In the genomic region with DNA sequence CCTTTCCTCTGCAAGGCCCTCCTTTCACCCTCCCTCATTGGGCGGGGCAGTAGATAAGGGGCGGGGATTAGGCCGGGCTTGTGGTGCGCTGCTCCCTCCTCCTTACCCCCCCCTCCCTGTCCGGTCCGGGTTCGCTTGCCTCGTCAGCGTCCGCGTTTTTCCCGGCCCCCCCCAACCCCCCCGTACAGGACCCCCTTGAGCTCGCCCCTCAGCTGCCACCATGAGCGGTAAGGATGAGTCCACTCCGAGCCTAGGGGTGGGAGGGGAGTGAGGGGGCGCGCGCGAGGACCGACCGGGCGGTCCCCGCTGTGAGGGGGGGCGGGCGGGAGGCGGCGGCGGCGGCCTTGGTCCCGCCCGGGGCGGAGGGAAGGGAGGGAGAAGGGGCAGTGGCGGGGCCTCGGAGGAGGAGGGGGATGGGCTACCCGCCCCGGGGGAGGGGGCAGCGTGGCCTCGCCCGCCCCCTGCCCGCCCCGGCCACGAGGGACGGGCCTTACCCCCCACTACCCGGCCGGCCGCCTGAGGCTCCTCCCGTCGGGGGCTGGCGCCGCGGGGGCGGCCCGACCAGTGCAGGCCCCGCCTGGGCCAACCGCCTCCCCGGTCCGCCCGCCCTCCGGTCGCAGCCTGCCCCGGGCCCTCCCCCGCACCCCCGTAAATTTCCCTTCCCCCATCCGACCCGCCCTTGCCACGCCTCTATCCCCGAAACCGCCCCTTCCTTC, we compare ENCODE assay signal across 8 mouse cellular contexts. TPM values are rescaled to one million over a fixed set of nuclear protein-coding genes. Genes with fewer than 3 reads are reported as not detected.
DNase-seq lines count a peak whose midpoint lies in the region; ATAC-seq and TF ChIP-seq lines count a peak whose summit lies in the region.

No protein-coding gene starts in this region.

- WGBS in intestine, postnatal 0 days: under 1% methylated on average over 25 of the region's 69 CpGs
- WGBS in limb, embryonic 12.5 days: 1% methylated on average over 43 of the region's 69 CpGs
- 1% methylated on average over 28 of the region's 69 CpGs for WGBS in midbrain, embryonic 13.5 days

- H3K36me3 ChIP-seq in intestine, postnatal 0 days (ENCODE audit: control insufficient read depth, insufficient read depth): peaks cover 22% of the 10 kb centered on the region
- H3K36me3 ChIP-seq in limb, embryonic 12.5 days: peaks cover 42% of the 10 kb centered on the region
- peaks cover 38% of the 10 kb centered on the region for H3K36me3 ChIP-seq in midbrain, embryonic 13.5 days
- peaks cover 9% of the 10 kb centered on the region for H3K36me3 ChIP-seq in splenic B cell, adult 2 months (ENCODE audit: control insufficient read depth, insufficient read depth, low read length, poor library complexity, severe bottlenecking)

- no peaks in the 10 kb centered on the region for H3K4me1 ChIP-seq in intestine, postnatal 0 days (replicated peaks; ENCODE audit: control insufficient read depth, insufficient read depth, low read length)
- peaks cover 37% of the 10 kb centered on the region for H3K4me1 ChIP-seq in limb, embryonic 12.5 days (replicated peaks)
- H3K4me1 ChIP-seq in midbrain, embryonic 13.5 days (replicated peaks): peaks cover 48% of the 10 kb centered on the region

- ATAC-seq in cerebellum, adult (ENCODE audit: insufficient number of reproducible peaks, low FRiP score, low TSS enrichment): no peak
- peak; percentile 23 for ATAC-seq in intestine, postnatal 0 days
- ATAC-seq in limb, embryonic 12.5 days (ENCODE audit: insufficient number of reproducible peaks, insufficient read depth, low FRiP score, low TSS enrichment, low read depth): no peak
- no peak for ATAC-seq in midbrain, embryonic 13.5 days

- H3K27me3 ChIP-seq in intestine, postnatal 0 days (replicated peaks; ENCODE audit: control insufficient read depth, insufficient read depth, low read length): no peaks in the 10 kb centered on the region
- no peaks in the 10 kb centered on the region for H3K27me3 ChIP-seq in limb, embryonic 12.5 days
- H3K27me3 ChIP-seq in midbrain, embryonic 13.5 days: no peaks in the 10 kb centered on the region
- H3K27me3 ChIP-seq in splenic B cell, adult 2 months (ENCODE audit: control insufficient read depth, insufficient read depth, low read length, poor library complexity, severe bottlenecking): no peaks in the 10 kb centered on the region

- no peaks in the 10 kb centered on the region for H3K9me3 ChIP-seq in intestine, postnatal 0 days (ENCODE audit: control insufficient read depth)
- no peaks in the 10 kb centered on the region; the same call in 1 of the 2 replicates for H3K9me3 ChIP-seq in limb, embryonic 12.5 days
- H3K9me3 ChIP-seq in midbrain, embryonic 13.5 days: no peaks in the 10 kb centered on the region

- intact Hi-C loops in gastrocnemius, postnatal 36 days (cut with DNase I): no loop called here

- H3K27ac ChIP-seq in intestine, postnatal 0 days (ENCODE audit: low read depth, low read length): peak overlapping the region; percentile 100
- H3K27ac ChIP-seq in limb, embryonic 12.5 days: peak overlapping the region; percentile 99
- peak overlapping the region; percentile 90 for H3K27ac ChIP-seq in midbrain, embryonic 13.5 days

- peak; percentile 69 for DNase-seq in cerebellum, adult 11 months
- DNase-seq in embryo, embryonic 10.5 days (ENCODE audit: low spot score): peak; percentile 76
- DNase-seq in gastrocnemius, postnatal 36 days: peak; percentile 79 to 87
- DNase-seq in splenic B cell, adult 2 months (ENCODE audit: low read depth, low spot score): peak; percentile 86

- peak overlapping the region; percentile 66 for H3K4me2 ChIP-seq in intestine, postnatal 0 days (replicated peaks; ENCODE audit: low read depth)
- H3K4me2 ChIP-seq in limb, embryonic 12.5 days: peak overlapping the region; percentile 52
- peak overlapping the region; percentile 62 for H3K4me2 ChIP-seq in midbrain, embryonic 13.5 days (replicated peaks)

- H3K4me3 ChIP-seq in intestine, postnatal 0 days (ENCODE audit: low read depth, low read length): peak overlapping the region; percentile 78
- H3K4me3 ChIP-seq in limb, embryonic 12.5 days (replicated peaks): peak overlapping the region; percentile 80
- H3K4me3 ChIP-seq in midbrain, embryonic 13.5 days (replicated peaks): peak overlapping the region; percentile 94

- TF ChIP-seq CTCF in intestine, postnatal 0 days (IDR thresholded peaks at IDR 0.05; ENCODE audit: low read depth): no peak

- peak overlapping the region; percentile 93 for H3K9ac ChIP-seq in intestine, postnatal 0 days (ENCODE audit: low read depth, low read length)
- H3K9ac ChIP-seq in limb, embryonic 12.5 days (replicated peaks): peak overlapping the region; percentile 97
- peak overlapping the region; percentile 92 for H3K9ac ChIP-seq in midbrain, embryonic 13.5 days (replicated peaks)

RNA-seq across cellular contexts. Expression of gene Sp1, which starts 0.4 kb away (rescaled TPM):
- total RNA-seq in gastrocnemius, postnatal 36 days (2021): 10 to 100 TPM; 20.2 to 22.8 TPM
- 5.6 and 5.8 TPM in 2 replicates for polyA plus RNA-seq in intestine, postnatal 0 days (2015; fragmentation: Nextera tagmentation; extraction: Ambion mirVana)
- polyA plus RNA-seq in limb, embryonic 12.5 days (2016; fragmentation: Nextera tagmentation; extraction: Ambion mirVana): 11.1 and 12.1 TPM in 2 replicates
- polyA plus RNA-seq in midbrain, embryonic 13.5 days (2015; fragmentation: Nextera tagmentation; extraction: Ambion mirVana): 5.6 TPM in 2 replicates

RNA-seq across cellular contexts. Expression of gene Amhr2, which starts 38.8 kb away (rescaled TPM):
- total RNA-seq in gastrocnemius, postnatal 36 days (2021): 1 to 10 TPM; 9.1 to 10.0 TPM
- 0.35 and 0.50 TPM in 2 replicates for polyA plus RNA-seq in intestine, postnatal 0 days (2015; fragmentation: Nextera tagmentation; extraction: Ambion mirVana)
- 0.48 TPM in 1 of 2 replicates, not detected in the other for polyA plus RNA-seq in limb, embryonic 12.5 days (2016; fragmentation: Nextera tagmentation; extraction: Ambion mirVana)
- 0.30 and 0.74 TPM in 2 replicates for polyA plus RNA-seq in midbrain, embryonic 13.5 days (2015; fragmentation: Nextera tagmentation; extraction: Ambion mirVana)

RNA-seq across cellular contexts. Expression of gene Sp7, which starts 39.4 kb away (rescaled TPM):
- total RNA-seq in gastrocnemius, postnatal 36 days (2021): not detected
- 0.07 and 0.14 TPM in 2 replicates for polyA plus RNA-seq in intestine, postnatal 0 days (2015; fragmentation: Nextera tagmentation; extraction: Ambion mirVana)
- polyA plus RNA-seq in limb, embryonic 12.5 days (2016; fragmentation: Nextera tagmentation; extraction: Ambion mirVana): 3.1 and 4.3 TPM in 2 replicates
- polyA plus RNA-seq in midbrain, embryonic 13.5 days (2015; fragmentation: Nextera tagmentation; extraction: Ambion mirVana): 0.14 and 0.28 TPM in 2 replicates

RNA-seq across cellular contexts. Expression of gene Prr13, which starts 52.5 kb away (rescaled TPM):
- 10 to 100 TPM; 13.4 to 13.7 TPM for total RNA-seq in gastrocnemius, postnatal 36 days (2021)
- polyA plus RNA-seq in intestine, postnatal 0 days (2015; fragmentation: Nextera tagmentation; extraction: Ambion mirVana): 394 and 398 TPM in 2 replicates
- polyA plus RNA-seq in limb, embryonic 12.5 days (2016; fragmentation: Nextera tagmentation; extraction: Ambion mirVana): 66.1 and 68.1 TPM in 2 replicates
- polyA plus RNA-seq in midbrain, embryonic 13.5 days (2015; fragmentation: Nextera tagmentation; extraction: Ambion mirVana): 113 and 119 TPM in 2 replicates

RNA-seq across cellular contexts. Expression of gene Aaas, which starts 55.8 kb away (rescaled TPM):
- total RNA-seq in gastrocnemius, postnatal 36 days (2021): 1 to 10 TPM; 4.3 to 7.3 TPM
- polyA plus RNA-seq in intestine, postnatal 0 days (2015; fragmentation: Nextera tagmentation; extraction: Ambion mirVana): 15.0 and 16.8 TPM in 2 replicates
- polyA plus RNA-seq in limb, embryonic 12.5 days (2016; fragmentation: Nextera tagmentation; extraction: Ambion mirVana): 95.6 and 99.6 TPM in 2 replicates
- polyA plus RNA-seq in midbrain, embryonic 13.5 days (2015; fragmentation: Nextera tagmentation; extraction: Ambion mirVana): 41.4 and 44.1 TPM in 2 replicates
